Mouse (Mus musculus): ENCODE results near the gene Fras1. TPM values are rescaled to one million over a fixed set of nuclear protein-coding genes. Genes with fewer than 3 reads are reported as not detected.

Fras1 gene
- total RNA-seq, 2 experiments from 2014 or later = 12.1 to 26.7 TPM

- DNase-seq (ENCODE audit: low spot score in 2 of 2) = no peak
These were observed 388.3 kb downstream of the Fras1 start for GRCm38 (mm10) chr5:96762021-96762420.

- peak in 1 of 2 experiments; percentile 28 for DNase-seq (ENCODE audit: low spot score in 2 of 2)
These were observed 395.2 kb downstream of the Fras1 start for GRCm38 (mm10) chr5:96768846-96769471.

- DNase-seq (ENCODE audit: low spot score in 2 of 2) = no peak
These were observed 409.9 kb downstream of the Fras1 start for GRCm38 (mm10) chr5:96783506-96784288.

GRCm38 (mm10) chr5:96785096-96785495, 411.3 kb downstream of the Fras1 start:
- no peak for DNase-seq (ENCODE audit: low spot score in 2 of 2)

GRCm38 (mm10) chr5:96792422-96792821, 418.7 kb downstream of the Fras1 start:
- DNase-seq (ENCODE audit: low spot score in 2 of 2) = no peak

GRCm38 (mm10) chr5:96792936-96793718, 419.4 kb downstream of the Fras1 start, which contains the start of gene Anxa3:
TSS of gene Anxa3 (plus strand) at chr5:96793339.
- no peak for DNase-seq (ENCODE audit: low spot score in 2 of 2)

GRCm38 (mm10) chr5:96793953-96794635, 420.3 kb downstream of the Fras1 start:
- DNase-seq (ENCODE audit: low spot score in 2 of 2) = no peak

- no peak for DNase-seq (ENCODE audit: low spot score in 2 of 2)
These were observed 422.0 kb downstream of the Fras1 start for GRCm38 (mm10) chr5:96795752-96796151.

- no peak for DNase-seq (ENCODE audit: low spot score in 2 of 2)
These were observed 423.7 kb downstream of the Fras1 start for GRCm38 (mm10) chr5:96797465-96797864.

GRCm38 (mm10) chr5:96799165-96799564, 425.4 kb downstream of the Fras1 start:
- no peak for DNase-seq (ENCODE audit: low spot score in 2 of 2)

GRCm38 (mm10) chr5:96799969-96800368, 426.2 kb downstream of the Fras1 start:
- DNase-seq (ENCODE audit: low spot score in 2 of 2) = no peak

GRCm38 (mm10) chr5:96802185-96802584, 428.4 kb downstream of the Fras1 start:
- DNase-seq (ENCODE audit: low spot score in 2 of 2) = no peak

GRCm38 (mm10) chr5:96803091-96803490, 429.3 kb downstream of the Fras1 start:
- DNase-seq (ENCODE audit: low spot score in 2 of 2) = no peak

GRCm38 (mm10) chr5:96804304-96804703, 430.5 kb downstream of the Fras1 start:
- DNase-seq (ENCODE audit: low spot score in 2 of 2) = no peak

GRCm38 (mm10) chr5:96804813-96805212, 431.1 kb downstream of the Fras1 start:
- DNase-seq (ENCODE audit: low spot score in 2 of 2) = no peak

- no peak for DNase-seq (ENCODE audit: low spot score in 2 of 2)
These were observed 436.9 kb downstream of the Fras1 start for GRCm38 (mm10) chr5:96810620-96811019.

- no peak for DNase-seq (ENCODE audit: low spot score in 2 of 2)
These were observed 451.1 kb downstream of the Fras1 start for GRCm38 (mm10) chr5:96824769-96825327.

- no peak for DNase-seq (ENCODE audit: low spot score in 2 of 2)
These were observed 453.4 kb downstream of the Fras1 start for GRCm38 (mm10) chr5:96827176-96827575.

Data from adrenal gland, postnatal 4 days (tissue).